Mouse (Mus musculus) embryonic fibroblast, embryonic 13.5 days (primary cell): ENCODE results near the gene Eps8.

Experiments used
- CTCF ChIP-seq: IDR thresholded peaks from 2 replicates; pipeline ENCODE4 v1.5.1; 2011; ENCODE audit warnings: mild to moderate bottlenecking, control low read depth, low read length, moderate library complexity, borderline replicate concordance; ENCODE audit not compliant: insufficient read depth
- POLR2A ChIP-seq: IDR thresholded peaks from 2 replicates; pipeline ENCODE4 v1.6.1; 2011; ENCODE audit warnings: low read depth, mild to moderate bottlenecking, control low read depth, low read length, moderate library complexity

- TF ChIP-seq POLR2A (no peak), CTCF (no peak)
Observed at GRCm38 (mm10) chr6:137675556-137675955, 20.9 kb upstream of the Eps8 start.
